ENCODE assay signal across 8 mouse cellular contexts in the genomic region with DNA sequence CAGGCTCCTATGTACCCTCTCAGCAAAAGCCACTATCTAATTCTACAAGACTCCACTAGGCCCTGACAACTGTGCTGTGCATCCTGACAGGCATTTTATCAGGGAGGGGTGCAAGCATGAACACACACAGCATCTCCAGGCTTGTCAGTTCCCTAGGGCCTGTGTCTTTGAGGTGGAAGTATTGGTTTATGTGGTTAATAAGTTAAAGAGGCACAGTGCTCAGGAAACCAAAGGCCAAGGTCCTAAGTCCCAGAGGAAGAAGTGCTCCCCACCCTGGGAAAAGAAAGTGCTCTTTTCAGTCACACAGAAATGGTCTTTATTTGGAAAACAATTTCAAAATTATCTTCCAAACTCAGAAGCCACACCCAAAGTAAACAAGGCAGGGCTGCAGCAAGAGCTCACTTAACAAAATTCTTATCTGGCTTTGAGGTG. TPM values are rescaled to one million over a fixed set of nuclear protein-coding genes. Genes with fewer than 3 reads are reported as not detected.
DNase-seq lines count a peak whose midpoint lies in the region; ATAC-seq lines count a peak whose summit lies in the region.

No protein-coding gene starts in this region.

- H3K36me3 ChIP-seq in heart, embryonic 13.5 days = peaks cover 9% of the 10 kb centered on the region
- peaks cover 10% of the 10 kb centered on the region for H3K36me3 ChIP-seq in neural tube, embryonic 13.5 days

- H3K9ac ChIP-seq in heart, embryonic 13.5 days = peak overlapping the region; percentile 95
- no peak overlapping the region; the same call in 1 of the 2 replicates for H3K9ac ChIP-seq in neural tube, embryonic 13.5 days

- no peaks in the 10 kb centered on the region for H3K9me3 ChIP-seq in heart, embryonic 13.5 days
- H3K9me3 ChIP-seq in neural tube, embryonic 13.5 days = no peaks in the 10 kb centered on the region

- no peak for ATAC-seq in heart, embryonic 13.5 days (ENCODE audit: extremely low read depth, insufficient number of reproducible peaks, low FRiP score, low TSS enrichment)
- ATAC-seq in erythroid progenitor cell, adult 5-6 weeks (replicated peaks; ENCODE audit: low FRiP score, poor library complexity, severe bottlenecking) = peak; percentile 40
- no peak for ATAC-seq in neural tube, embryonic 13.5 days (ENCODE audit: low read depth)

- peak overlapping the region; percentile 88 for H3K4me2 ChIP-seq in heart, embryonic 13.5 days
- peak overlapping the region; percentile 89 for H3K4me2 ChIP-seq in neural tube, embryonic 13.5 days

- peaks cover 38% of the 10 kb centered on the region for H3K4me1 ChIP-seq in heart, embryonic 13.5 days
- peaks cover 24% of the 10 kb centered on the region for H3K4me1 ChIP-seq in neural tube, embryonic 13.5 days (replicated peaks)

- H3K27ac ChIP-seq in heart, embryonic 13.5 days (replicated peaks) = peak overlapping the region; percentile 98
- H3K27ac ChIP-seq in neural tube, embryonic 13.5 days (replicated peaks) = no peak overlapping the region

- intact Hi-C loops in heart, postnatal 36 days (cut with DNase I) = no loop called here

- peak overlapping the region; percentile 85 for H3K4me3 ChIP-seq in heart, embryonic 13.5 days
- H3K4me3 ChIP-seq in neural tube, embryonic 13.5 days = peak overlapping the region; percentile 77; the same call in 1 of the 2 replicates

- DNase-seq in heart, postnatal 36 days = no peak
- peak; percentile 48 to 72 for DNase-seq in kidney, postnatal 25 days
- DNase-seq in frontal cortex, postnatal 25 days (ENCODE audit: low spot score in 2 of 2) = no peak
- no peak for DNase-seq in layer of hippocampus, postnatal 36 days
- DNase-seq in T-cell, adult 2 months (ENCODE audit: low spot score) = no peak

- peaks cover 26% of the 10 kb centered on the region for H3K27me3 ChIP-seq in heart, embryonic 13.5 days (replicated peaks)
- peaks cover 20% of the 10 kb centered on the region for H3K27me3 ChIP-seq in neural tube, embryonic 13.5 days

RNA-seq across cellular contexts. Expression of gene Fahd1, which starts 1.5 kb away (rescaled TPM):
- polyA plus RNA-seq in heart, embryonic 13.5 days (2015; fragmentation: Nextera tagmentation; extraction: Ambion mirVana) = 36.9 and 39.7 TPM in 2 replicates
- total RNA-seq in heart, postnatal 36 days (2021) = 10 to 100 TPM; 72.0 to 76.5 TPM
- total RNA-seq in erythroid progenitor cell, adult 5-6 weeks (2015; ENCODE audit: low replicate concordance) = 50.5 and 87.6 TPM in 2 replicates
- 73.2 and 83.4 TPM in 2 replicates for total RNA-seq in erythroid progenitor cell, adult 5-6 weeks (2017; ENCODE audit: low replicate concordance)
- 21.1 and 22.3 TPM in 2 replicates for polyA plus RNA-seq in neural tube, embryonic 13.5 days (2015; fragmentation: Nextera tagmentation; extraction: Ambion mirVana)
- total RNA-seq in layer of hippocampus, postnatal 36 days (2021) = 10 to 100 TPM; 18.3 to 23.0 TPM

RNA-seq across cellular contexts. Expression of gene Hagh, which starts 8.7 kb away (rescaled TPM):
- polyA plus RNA-seq in heart, embryonic 13.5 days (2015; fragmentation: Nextera tagmentation; extraction: Ambion mirVana) = 47.3 and 54.5 TPM in 2 replicates
- 100 to 1,000 TPM; 102 to 104 TPM for total RNA-seq in heart, postnatal 36 days (2021)
- total RNA-seq in erythroid progenitor cell, adult 5-6 weeks (2015; ENCODE audit: low replicate concordance) = 350 and 357 TPM in 2 replicates
- 157 and 279 TPM in 2 replicates for total RNA-seq in erythroid progenitor cell, adult 5-6 weeks (2017; ENCODE audit: low replicate concordance)
- polyA plus RNA-seq in neural tube, embryonic 13.5 days (2015; fragmentation: Nextera tagmentation; extraction: Ambion mirVana) = 55.7 and 59.0 TPM in 2 replicates
- total RNA-seq in layer of hippocampus, postnatal 36 days (2021) = 100 to 1,000 TPM; 131 to 134 TPM

RNA-seq across cellular contexts. Expression of gene Igfals, which starts 17.2 kb away (rescaled TPM):
- polyA plus RNA-seq in heart, embryonic 13.5 days (2015; fragmentation: Nextera tagmentation; extraction: Ambion mirVana) = 0.11 and 0.50 TPM in 2 replicates
- total RNA-seq in heart, postnatal 36 days (2021) = 1 to 10 TPM; 7.7 to 8.8 TPM
- total RNA-seq in erythroid progenitor cell, adult 5-6 weeks (2015; ENCODE audit: low replicate concordance) = 0.84 TPM in 1 of 2 replicates, not detected in the other
- not detected in 2 replicates for total RNA-seq in erythroid progenitor cell, adult 5-6 weeks (2017; ENCODE audit: low replicate concordance)
- 0.39 TPM in 1 of 2 replicates, not detected in the other for polyA plus RNA-seq in neural tube, embryonic 13.5 days (2015; fragmentation: Nextera tagmentation; extraction: Ambion mirVana)
- total RNA-seq in layer of hippocampus, postnatal 36 days (2021) = under 1 TPM in 1 of 2 experiments, not detected in 1; 0.33 TPM

RNA-seq across cellular contexts. Expression of gene Nubp2, which starts 37.5 kb away (rescaled TPM):
- 36.1 and 41.4 TPM in 2 replicates for polyA plus RNA-seq in heart, embryonic 13.5 days (2015; fragmentation: Nextera tagmentation; extraction: Ambion mirVana)
- 10 to 100 TPM; 20.0 to 22.4 TPM for total RNA-seq in heart, postnatal 36 days (2021)
- total RNA-seq in erythroid progenitor cell, adult 5-6 weeks (2015; ENCODE audit: low replicate concordance) = 31.9 and 50.8 TPM in 2 replicates
- 35.0 and 44.1 TPM in 2 replicates for total RNA-seq in erythroid progenitor cell, adult 5-6 weeks (2017; ENCODE audit: low replicate concordance)
- 63.5 and 76.1 TPM in 2 replicates for polyA plus RNA-seq in neural tube, embryonic 13.5 days (2015; fragmentation: Nextera tagmentation; extraction: Ambion mirVana)
- 10 to 100 TPM; 33.2 to 37.1 TPM for total RNA-seq in layer of hippocampus, postnatal 36 days (2021)

RNA-seq across cellular contexts. Expression of gene Spsb3, which starts 37.8 kb away (rescaled TPM):
- polyA plus RNA-seq in heart, embryonic 13.5 days (2015; fragmentation: Nextera tagmentation; extraction: Ambion mirVana) = 27.8 and 29.9 TPM in 2 replicates
- total RNA-seq in heart, postnatal 36 days (2021) = 10 to 100 TPM; 26.3 to 28.0 TPM
- total RNA-seq in erythroid progenitor cell, adult 5-6 weeks (2015; ENCODE audit: low replicate concordance) = 84.0 and 90.5 TPM in 2 replicates
- total RNA-seq in erythroid progenitor cell, adult 5-6 weeks (2017; ENCODE audit: low replicate concordance) = 47.5 and 65.7 TPM in 2 replicates
- polyA plus RNA-seq in neural tube, embryonic 13.5 days (2015; fragmentation: Nextera tagmentation; extraction: Ambion mirVana) = 64.6 and 74.2 TPM in 2 replicates
- 10 to 100 TPM; 39.2 to 42.8 TPM for total RNA-seq in layer of hippocampus, postnatal 36 days (2021)

Comparison
In these comparisons a context has a peak if more than half of its experiments do, and no peak if none do; other contexts are left out.
1. DNase-seq: peak in kidney, postnatal 25 days (2 of 2); none in heart, postnatal 36 days (0 of 2), frontal cortex, postnatal 25 days (0 of 2), layer of hippocampus, postnatal 36 days (0 of 2) and T-cell, adult 2 months (single experiment).
2. RNA of gene Igfals, which starts 17.2 kb away (total RNA-seq): 7.7 to 8.8 TPM in heart, postnatal 36 days; 0.84 TPM in erythroid progenitor cell, adult 5-6 weeks and 0.33 TPM in layer of hippocampus, postnatal 36 days; every median in the first group is over 4 times any median in the second.